Mouse (Mus musculus): ENCODE data around the gene Cyp2d22. TPM values are rescaled to one million over a fixed set of nuclear protein-coding genes. Genes with fewer than 3 reads are reported as not detected.
"Not testable (repeated sequence)": the region's sequence is repeated elsewhere in the genome, so short reads cannot be mapped to it uniquely, and the experiment has no call there.

The Cyp2d22 gene
- polyA plus RNA-seq, 2 experiments: 5.2 to 27.5 TPM

DNA sequence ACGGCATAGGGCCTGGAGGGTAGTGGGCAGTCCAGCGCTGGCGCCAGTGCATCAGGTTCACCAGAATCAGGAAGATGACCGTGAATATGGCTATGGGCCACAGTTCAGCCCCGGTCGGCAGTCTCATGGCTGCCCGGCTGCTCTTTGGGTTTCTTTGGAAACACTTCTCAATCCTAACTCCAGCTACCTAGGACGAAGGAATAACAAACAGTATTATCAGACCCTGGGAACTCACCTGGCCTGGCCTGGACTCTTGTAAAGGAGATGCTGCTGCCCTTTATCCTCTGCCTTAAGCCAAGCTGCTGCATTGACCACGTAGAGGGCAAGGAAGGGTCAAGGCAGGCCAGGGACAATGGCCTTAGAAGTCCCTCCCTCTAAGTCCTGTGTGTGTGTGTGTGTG lies 4.2 kb downstream of the Cyp2d22 start:
- 89% methylated on average over 9 of the region's 9 CpGs for WGBS
- no peak for DNase-seq (ENCODE audit: low spot score)
- no peak for TF ChIP-seq POLR2A (IDR thresholded peaks at IDR 0.05; ENCODE audit: borderline replicate concordance, extremely low read depth, insufficient read depth, insufficient read length)

DNA sequence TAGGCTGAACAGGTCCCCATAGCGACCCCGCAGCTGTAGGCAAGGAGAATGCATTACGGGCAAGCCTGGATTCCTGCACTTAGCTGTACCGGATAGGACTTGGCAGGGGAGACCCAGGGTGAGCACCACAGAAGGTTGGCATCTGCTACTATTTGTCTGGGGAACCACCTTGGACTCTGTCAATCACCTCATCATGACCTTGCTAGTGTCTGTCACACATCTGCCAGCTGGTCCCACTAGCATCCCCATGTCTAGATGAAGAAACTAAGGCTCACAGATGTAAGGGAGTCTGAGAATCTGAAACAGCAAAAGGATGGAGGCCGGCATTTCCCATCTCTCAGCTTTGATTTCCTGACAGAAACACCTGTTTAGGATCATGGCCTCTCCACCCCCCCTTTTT lies 5.6 kb downstream of the Cyp2d22 start:
- H3K4me2 ChIP-seq (replicated peaks; ENCODE audit: low read depth, low read length, severe bottlenecking): no peak overlapping the region
- ATAC-seq (ENCODE audit: low FRiP score, low read depth): no peak
- 75% methylated on average over 5 of the region's 5 CpGs for WGBS

More for the DNA sequence above, 4.2 kb downstream of the Cyp2d22 start:
- Histone ChIP-seq H3K4me2 (replicated peaks; ENCODE audit: low read depth, low read length, severe bottlenecking) (no peak overlapping the region), H3K4me1 (ENCODE audit: control insufficient read depth, insufficient read depth, low read length) (peaks cover 6% of the 10 kb centered on the region; the same call in 1 of the 2 replicates), H3K36me3 (ENCODE audit: control insufficient read depth, insufficient read depth, low read length) (no peaks in the 10 kb centered on the region), H3K9ac (ENCODE audit: low read depth, low read length, severe bottlenecking) (no peak overlapping the region), H3K4me3 (replicated peaks; ENCODE audit: low read length) (no peak overlapping the region), H3K9me3 (ENCODE audit: control insufficient read depth, low read length) (no peaks in the 10 kb centered on the region), H3K27ac (replicated peaks; ENCODE audit: low read depth, low read length) (no peak overlapping the region), H3K27me3 (ENCODE audit: control insufficient read depth, insufficient read depth, low read length) (no peaks in the 10 kb centered on the region)
- no peak for ATAC-seq (ENCODE audit: low FRiP score, low read depth)

GRCm38 (mm10) chr15:82372991-82373390 lies 7.1 kb downstream of the Cyp2d22 start:
- DNase-seq (ENCODE audit: low spot score) (no peak), ATAC-seq (ENCODE audit: low FRiP score, low read depth) (no peak)
- H3K27me3 ChIP-seq (ENCODE audit: control insufficient read depth, insufficient read depth, low read length): no peaks in the 10 kb centered on the region
- no peak overlapping the region for H3K9ac ChIP-seq (ENCODE audit: low read depth, low read length, severe bottlenecking)
- no peak for TF ChIP-seq POLR2A (IDR thresholded peaks at IDR 0.05; ENCODE audit: borderline replicate concordance, extremely low read depth, insufficient read depth, insufficient read length)
- H3K27ac ChIP-seq (replicated peaks; ENCODE audit: low read depth, low read length): no peak overlapping the region
- WGBS: 92% methylated on average over 5 of the region's 5 CpGs
- H3K4me1 ChIP-seq (ENCODE audit: control insufficient read depth, insufficient read depth, low read length): 0 out of 2 replicates have a peak, but pooled peaks cover 3% of the 10 kb centered on the region
- H3K4me3 ChIP-seq (replicated peaks; ENCODE audit: low read length): no peak overlapping the region
- H3K9me3 ChIP-seq (ENCODE audit: control insufficient read depth, low read length): no peaks in the 10 kb centered on the region
- H3K4me2 ChIP-seq (replicated peaks; ENCODE audit: low read depth, low read length, severe bottlenecking): no peak overlapping the region
- H3K36me3 ChIP-seq (ENCODE audit: control insufficient read depth, insufficient read depth, low read length): no peaks in the 10 kb centered on the region

More for the DNA sequence above, 5.6 kb downstream of the Cyp2d22 start:
- Histone ChIP-seq H3K27ac (replicated peaks; ENCODE audit: low read depth, low read length) (no peak overlapping the region), H3K4me1 (ENCODE audit: control insufficient read depth, insufficient read depth, low read length) (peaks cover 4% of the 10 kb centered on the region; the same call in 1 of the 2 replicates), H3K27me3 (ENCODE audit: control insufficient read depth, insufficient read depth, low read length) (no peaks in the 10 kb centered on the region), H3K9me3 (ENCODE audit: control insufficient read depth, low read length) (no peaks in the 10 kb centered on the region), H3K4me3 (replicated peaks; ENCODE audit: low read length) (no peak overlapping the region), H3K36me3 (ENCODE audit: control insufficient read depth, insufficient read depth, low read length) (no peaks in the 10 kb centered on the region), H3K9ac (ENCODE audit: low read depth, low read length, severe bottlenecking) (no peak overlapping the region)
- no peak for DNase-seq (ENCODE audit: low spot score)
- no peak for TF ChIP-seq POLR2A (IDR thresholded peaks at IDR 0.05; ENCODE audit: borderline replicate concordance, extremely low read depth, insufficient read depth, insufficient read length)

- H3K36me3 ChIP-seq (ENCODE audit: control insufficient read depth, insufficient read depth, low read length): no peaks in the 10 kb centered on the region
- 0 out of 2 replicates have a peak, but pooled peaks cover 3% of the 10 kb centered on the region for H3K4me1 ChIP-seq (ENCODE audit: control insufficient read depth, insufficient read depth, low read length)
- 91% methylated on average over 6 of the region's 6 CpGs for WGBS
- no peak overlapping the region for H3K4me2 ChIP-seq (replicated peaks; ENCODE audit: low read depth, low read length, severe bottlenecking)
- H3K27me3 ChIP-seq (ENCODE audit: control insufficient read depth, insufficient read depth, low read length): no peaks in the 10 kb centered on the region
- H3K4me3 ChIP-seq (replicated peaks; ENCODE audit: low read length): no peak overlapping the region
- ATAC-seq (ENCODE audit: low FRiP score, low read depth) (no peak), DNase-seq (ENCODE audit: low spot score) (no peak)
- no peak overlapping the region for H3K27ac ChIP-seq (replicated peaks; ENCODE audit: low read depth, low read length)
- H3K9me3 ChIP-seq (ENCODE audit: control insufficient read depth, low read length): no peaks in the 10 kb centered on the region
- TF ChIP-seq POLR2A (IDR thresholded peaks at IDR 0.05; ENCODE audit: borderline replicate concordance, extremely low read depth, insufficient read depth, insufficient read length): no peak
- H3K9ac ChIP-seq (ENCODE audit: low read depth, low read length, severe bottlenecking): no peak overlapping the region
These were observed 7.6 kb downstream of the Cyp2d22 start for GRCm38 (mm10) chr15:82372446-82372845.

GRCm38 (mm10) chr15:82368851-82369250 lies 11.2 kb downstream of the Cyp2d22 start:
- WGBS: 43% methylated on average over 1 of the region's 1 CpGs
- no peak for DNase-seq (ENCODE audit: low spot score)

DNA sequence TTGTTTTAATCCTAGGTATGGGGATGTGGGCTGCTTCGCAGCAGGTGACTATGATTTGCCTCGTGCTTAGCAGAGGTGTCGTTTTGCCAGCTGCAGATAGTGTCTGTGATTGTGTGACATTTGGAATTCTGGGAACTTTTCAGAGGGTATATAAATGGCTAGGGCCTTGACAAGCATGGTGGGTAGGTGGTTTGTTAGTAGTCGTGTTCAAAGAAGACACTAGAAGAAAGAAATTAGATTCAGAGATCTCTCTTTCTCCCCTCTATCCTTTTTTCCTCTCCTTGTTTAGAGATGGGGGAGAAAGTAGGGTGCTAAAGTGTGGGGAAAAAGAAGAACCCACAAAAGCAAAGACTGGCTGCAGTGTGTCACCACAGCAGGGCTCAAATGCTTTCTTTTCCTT lies 11.9 kb downstream of the Cyp2d22 start:
- Histone ChIP-seq H3K9ac (ENCODE audit: low read depth, low read length, severe bottlenecking) (no peak overlapping the region), H3K9me3 (ENCODE audit: control insufficient read depth, low read length) (no peaks in the 10 kb centered on the region), H3K27me3 (ENCODE audit: control insufficient read depth, insufficient read depth, low read length) (no peaks in the 10 kb centered on the region), H3K4me3 (replicated peaks; ENCODE audit: low read length) (no peak overlapping the region), H3K27ac (replicated peaks; ENCODE audit: low read depth, low read length) (no peak overlapping the region), H3K36me3 (ENCODE audit: control insufficient read depth, insufficient read depth, low read length) (no peaks in the 10 kb centered on the region), H3K4me2 (replicated peaks; ENCODE audit: low read depth, low read length, severe bottlenecking) (no peak overlapping the region), H3K4me1 (ENCODE audit: control insufficient read depth, insufficient read depth, low read length) (no peaks in the 10 kb centered on the region)
- no peak for TF ChIP-seq POLR2A (IDR thresholded peaks at IDR 0.05; ENCODE audit: borderline replicate concordance, extremely low read depth, insufficient read depth, insufficient read length)
- ATAC-seq (ENCODE audit: low FRiP score, low read depth) (no peak), DNase-seq (ENCODE audit: low spot score) (no peak)
- WGBS: 83% methylated on average over 4 of the region's 4 CpGs

More at GRCm38 (mm10) chr15:82368851-82369250, 11.2 kb downstream of the Cyp2d22 start:
- Histone ChIP-seq H3K4me2 (replicated peaks; ENCODE audit: low read depth, low read length, severe bottlenecking) (no peak overlapping the region), H3K9ac (ENCODE audit: low read depth, low read length, severe bottlenecking) (no peak overlapping the region), H3K9me3 (ENCODE audit: control insufficient read depth, low read length) (no peaks in the 10 kb centered on the region), H3K27ac (replicated peaks; ENCODE audit: low read depth, low read length) (no peak overlapping the region), H3K4me1 (ENCODE audit: control insufficient read depth, insufficient read depth, low read length) (no peaks in the 10 kb centered on the region), H3K36me3 (ENCODE audit: control insufficient read depth, insufficient read depth, low read length) (no peaks in the 10 kb centered on the region), H3K4me3 (replicated peaks; ENCODE audit: low read length) (no peak overlapping the region), H3K27me3 (ENCODE audit: control insufficient read depth, insufficient read depth, low read length) (no peaks in the 10 kb centered on the region)
- ATAC-seq (ENCODE audit: low FRiP score, low read depth): no peak
- no peak for TF ChIP-seq POLR2A (IDR thresholded peaks at IDR 0.05; ENCODE audit: borderline replicate concordance, extremely low read depth, insufficient read depth, insufficient read length)

- H3K27me3 ChIP-seq (ENCODE audit: control insufficient read depth, insufficient read depth, low read length); H3K9me3 ChIP-seq (ENCODE audit: control insufficient read depth, low read length); H3K36me3 ChIP-seq (ENCODE audit: control insufficient read depth, insufficient read depth, low read length); H3K4me3 ChIP-seq (replicated peaks; ENCODE audit: low read length); H3K9ac ChIP-seq (ENCODE audit: low read depth, low read length, severe bottlenecking); H3K27ac ChIP-seq (replicated peaks; ENCODE audit: low read depth, low read length); H3K4me1 ChIP-seq (ENCODE audit: control insufficient read depth, insufficient read depth, low read length); H3K4me2 ChIP-seq (replicated peaks; ENCODE audit: low read depth, low read length, severe bottlenecking); DNase-seq (ENCODE audit: low spot score); ATAC-seq (ENCODE audit: low FRiP score, low read depth): not testable (repeated sequence)
- WGBS: 26% methylated on average over 3 of the region's 9 CpGs
These were observed 15.5 kb downstream of the Cyp2d22 start for GRCm38 (mm10) chr15:82364561-82364960.

DNA sequence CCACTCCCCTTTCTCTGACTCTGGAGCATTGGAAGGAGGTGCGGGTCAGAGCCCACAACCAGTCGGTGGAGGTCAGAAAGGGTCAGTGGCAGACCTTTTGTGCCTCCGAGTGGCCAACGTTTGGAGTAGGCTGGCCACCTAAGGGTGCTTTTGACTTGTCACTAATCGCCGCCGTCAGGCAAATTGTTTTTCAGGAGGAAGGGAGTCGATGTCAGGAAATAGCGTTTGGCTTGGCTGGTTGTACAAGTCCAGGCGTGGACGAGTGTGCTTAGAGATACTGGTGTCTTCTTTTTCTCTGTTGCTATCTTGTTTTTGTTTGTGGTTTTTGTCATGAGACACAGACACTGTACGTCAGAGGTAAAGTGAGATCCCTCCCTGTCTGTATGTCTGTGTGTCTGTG lies 16.3 kb downstream of the Cyp2d22 start:
- ATAC-seq (ENCODE audit: low FRiP score, low read depth); DNase-seq (ENCODE audit: low spot score); H3K9me3 ChIP-seq (ENCODE audit: control insufficient read depth, low read length); H3K9ac ChIP-seq (ENCODE audit: low read depth, low read length, severe bottlenecking); H3K36me3 ChIP-seq (ENCODE audit: control insufficient read depth, insufficient read depth, low read length); H3K4me1 ChIP-seq (ENCODE audit: control insufficient read depth, insufficient read depth, low read length); H3K4me2 ChIP-seq (replicated peaks; ENCODE audit: low read depth, low read length, severe bottlenecking); H3K27me3 ChIP-seq (ENCODE audit: control insufficient read depth, insufficient read depth, low read length); H3K27ac ChIP-seq (replicated peaks; ENCODE audit: low read depth, low read length); H3K4me3 ChIP-seq (replicated peaks; ENCODE audit: low read length): not testable (repeated sequence)
- WGBS: 70% methylated on average over 7 of the region's 12 CpGs
